Mouse (Mus musculus) subcutaneous adipose tissue, adult 2 months (tissue): ENCODE data around the gene Ttll10. TPM values are rescaled to one million over a fixed set of nuclear protein-coding genes. Genes with fewer than 3 reads are reported as not detected.

Experiments used
- polyA plus RNA-seq: library from polyadenylated mRNA; depleted of rRNA; stranded (reverse); fragments of >200 nt; gene quantifications from 2 replicates; pipeline ENCODE4 v1.2.3, GENCODE M21; 2012; ENCODE audit warnings: low replicate concordance; rRNA removed

The Ttll10 gene
- polyA plus RNA-seq, result 2.1 TPM in 1 of 2 replicates, not detected in the other

DNA sequence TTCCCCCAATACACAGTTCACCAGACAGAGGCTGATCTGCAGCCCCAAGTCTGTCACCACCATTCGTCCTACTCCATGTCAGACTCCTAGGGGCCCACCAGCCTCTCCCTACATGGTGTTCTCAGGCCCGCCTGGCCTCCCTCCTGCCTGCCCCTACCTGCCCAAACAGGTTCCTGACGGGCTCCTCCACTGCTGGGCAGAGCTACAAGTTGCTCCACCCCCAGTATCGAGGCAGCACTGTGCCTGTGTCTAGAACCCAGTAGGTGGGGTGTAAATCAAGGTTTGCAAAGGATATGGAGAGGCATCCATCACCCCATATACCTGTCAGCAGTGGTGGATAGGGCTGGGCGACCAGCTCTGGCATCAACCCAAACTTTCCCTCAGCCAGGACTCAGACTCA lies at the start of gene Ttll10:
Gene Ttll10, minus strand, starts transcription at position 154 of the 400 bp plus-strand sequence.

DNA sequence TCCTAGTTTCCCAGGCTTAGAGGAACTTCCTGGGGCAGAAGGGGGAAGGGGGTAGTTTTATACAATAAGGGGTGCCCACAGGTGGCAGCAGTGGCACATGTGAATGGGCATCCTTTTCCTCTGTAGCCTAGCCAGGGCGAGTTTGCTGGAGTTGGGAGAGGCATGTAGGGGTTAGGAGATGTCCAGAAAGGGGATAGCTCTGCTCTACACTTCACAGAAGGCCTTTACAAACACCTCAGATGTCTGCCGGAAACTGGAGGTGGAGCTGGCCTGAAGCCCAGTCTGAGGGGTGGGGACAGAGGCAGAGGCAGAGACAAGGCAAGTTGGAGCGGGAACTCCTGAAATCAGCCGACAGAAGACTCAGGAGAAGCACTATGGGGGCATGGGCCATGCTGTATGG lies 33.2 kb downstream of the Ttll10 start, which contains the start of gene Tnfrsf18:
Gene Tnfrsf18, plus strand, starts transcription at position 152 of the 400 bp plus-strand sequence.

GRCm38 (mm10) chr4:156013637-156014036 lies 45.6 kb downstream of the Ttll10 start, which contains the start of gene Tnfrsf4:
Gene Tnfrsf4, plus strand, starts transcription at chr4:156013843.

GRCm38 (mm10) chr4:155992241-155992905 lies 66.8 kb downstream of the Ttll10 start, which contains the start of the genes B3galt6 and Sdf4:
Gene B3galt6, minus strand, starts transcription at chr4:155992649.
Gene Sdf4, plus strand, starts transcription at chr4:155992872.

Other genes with a start within 250 kb of the Ttll10 start
- gene Ccnl2, start 246.9 kb downstream of the Ttll10 start, polyA plus RNA-seq, result 92.1 and 107 TPM in 2 replicates
- gene Aurkaip1, start 228.1 kb downstream of the Ttll10 start, polyA plus RNA-seq, result 126 and 179 TPM in 2 replicates
- gene Mxra8, start 219.7 kb downstream of the Ttll10 start, polyA plus RNA-seq, result 377 and 387 TPM in 2 replicates
- 126 and 153 TPM in 2 replicates for gene Dvl1, start 212.0 kb downstream of the Ttll10 start, polyA plus RNA-seq
- gene Tas1r3, start 196.1 kb downstream of the Ttll10 start, polyA plus RNA-seq, result 0.69 and 0.95 TPM in 2 replicates
- gene Cptp, start 190.0 kb downstream of the Ttll10 start, polyA plus RNA-seq, result 28.1 and 32.4 TPM in 2 replicates
- 30.7 and 42.4 TPM in 2 replicates for gene Ints11, start 189.9 kb downstream of the Ttll10 start, polyA plus RNA-seq
- gene Pusl1, start 167.6 kb downstream of the Ttll10 start, polyA plus RNA-seq, result 68.2 and 105 TPM in 2 replicates
- 34.4 and 52.7 TPM in 2 replicates for gene Acap3, start 167.6 kb downstream of the Ttll10 start, polyA plus RNA-seq
- 38.8 and 56.4 TPM in 2 replicates for gene Ube2j2, start 115.6 kb downstream of the Ttll10 start, polyA plus RNA-seq
- gene C1qtnf12, start 97.1 kb downstream of the Ttll10 start, polyA plus RNA-seq, result 71.3 and 112 TPM in 2 replicates
- gene B3galt6, start 66.8 kb downstream of the Ttll10 start, polyA plus RNA-seq, result 4.7 and 9.8 TPM in 2 replicates
- gene Sdf4, start 66.5 kb downstream of the Ttll10 start, polyA plus RNA-seq, result 75.5 and 103 TPM in 2 replicates
- gene Tnfrsf4, start 45.6 kb downstream of the Ttll10 start, polyA plus RNA-seq, result 3.2 and 4.5 TPM in 2 replicates
- gene Tnfrsf18, start 33.2 kb downstream of the Ttll10 start, polyA plus RNA-seq, result 1.6 and 3.9 TPM in 2 replicates
- gene 9430015G10Rik, start 50.6 kb upstream of the Ttll10 start, polyA plus RNA-seq, result 12.2 and 43.4 TPM in 2 replicates
- 0.20 and 0.82 TPM in 2 replicates for gene Rnf223, start 71.1 kb upstream of the Ttll10 start, polyA plus RNA-seq
- gene Agrn, start 138.1 kb upstream of the Ttll10 start, polyA plus RNA-seq, result 54.1 and 128 TPM in 2 replicates
- gene Isg15, start 141.4 kb upstream of the Ttll10 start, polyA plus RNA-seq, result 17.6 and 37.0 TPM in 2 replicates
- gene AW011738, start 143.9 kb upstream of the Ttll10 start, polyA plus RNA-seq, result 2.6 and 3.8 TPM in 2 replicates
- gene Perm1, start 156.5 kb upstream of the Ttll10 start, polyA plus RNA-seq, result 0.49 and 0.69 TPM in 2 replicates
- gene Plekhn1, start 175.4 kb upstream of the Ttll10 start, polyA plus RNA-seq, result 45.1 and 80.1 TPM in 2 replicates
- 52.7 and 112 TPM in 2 replicates for gene Noc2l, start 176.6 kb upstream of the Ttll10 start, polyA plus RNA-seq
- gene Samd11, start 196.2 kb upstream of the Ttll10 start, polyA plus RNA-seq, result 0.10 and 1.1 TPM in 2 replicates